Mouse (Mus musculus) megakaryocyte, embryonic 14.5 days (primary cell): Measurements from ENCODE around the gene Fam90a1a.

Experiments
- FLI1 ChIP-seq: IDR thresholded peaks from 2 replicates; pipeline ENCODE4 v1.6.1; 2012; ENCODE audit warnings: low read length, inconsistent platforms, mixed read lengths
- GATA1 ChIP-seq: IDR thresholded peaks from 3 replicates; pipeline ENCODE4 v1.6.1; 2012; ENCODE audit warnings: mixed read lengths, low read length, inconsistent platforms, borderline replicate concordance

GRCm38 (mm10) chr8:22013034-22013707 is 54.7 kb downstream of the Fam90a1a start:
- TF ChIP-seq GATA1 = no peak
- TF ChIP-seq FLI1 = no peak
